Mouse (Mus musculus) MEL (cell line): Measurements from ENCODE around the gene Egfr.

Source experiments
- CTCF ChIP-seq, 3 experiments: IDR thresholded peaks in 2 of 3; conservative IDR thresholded peaks in 1 of 3; 2 replicates each; pipeline ENCODE4 v1.5.1; 2011 to 2012; ENCODE audit warnings: low read length in 3 of 3, low read depth in 2 of 3, mild to moderate bottlenecking in 2 of 3, improper control_type of control experiment in 1 of 3, inconsistent platforms in 1 of 3, mixed read lengths in 1 of 3, moderate library complexity in 1 of 3; ENCODE audit not compliant: control insufficient read depth in 1 of 3, insufficient read depth in 1 of 3, poor library complexity in 1 of 3, severe bottlenecking in 1 of 3
- EP300 ChIP-seq, 2 experiments: IDR thresholded peaks; 2 replicates each; pipeline ENCODE4 v1.6.1; 2011; ENCODE audit warnings: improper control_type of control experiment in 2 of 2, low read length in 2 of 2, low read depth in 1 of 2, mild to moderate bottlenecking in 1 of 2
- MAX ChIP-seq: IDR thresholded peaks from 2 replicates; pipeline ENCODE4 v1.6.1; 2011; ENCODE audit warnings: low read length, improper control_type of control experiment
- NRF1 ChIP-seq: IDR thresholded peaks from 2 replicates; pipeline ENCODE4 v1.6.1; 2014; ENCODE audit warnings: low read depth, mild to moderate bottlenecking, inconsistent platforms, low read length, improper control_type of control experiment, moderate library complexity; ENCODE audit not compliant: poor library complexity, insufficient read depth, severe bottlenecking
- POLR2A ChIP-seq, 2 experiments: IDR thresholded peaks; 2 replicates each; pipeline ENCODE4 v1.6.1; 2011 to 2012; ENCODE audit warnings: low read length in 2 of 2, mild to moderate bottlenecking in 2 of 2, control low read depth in 1 of 2, improper control_type of control experiment in 1 of 2, low read depth in 1 of 2, moderate library complexity in 1 of 2; ENCODE audit not compliant: control insufficient read depth in 1 of 2, insufficient read depth in 1 of 2, poor library complexity in 1 of 2
- TAL1 ChIP-seq: IDR thresholded peaks from 2 replicates; pipeline ENCODE4 v1.6.1; 2012; ENCODE audit warnings: mild to moderate bottlenecking, inconsistent platforms, low read length, moderate library complexity, mixed read lengths
- ZMIZ1 ChIP-seq: IDR thresholded peaks from 2 replicates; pipeline ENCODE4 v1.6.1; 2012; ENCODE audit warnings: low read depth, mild to moderate bottlenecking, inconsistent platforms, low read length, improper control_type of control experiment, moderate library complexity

DNA sequence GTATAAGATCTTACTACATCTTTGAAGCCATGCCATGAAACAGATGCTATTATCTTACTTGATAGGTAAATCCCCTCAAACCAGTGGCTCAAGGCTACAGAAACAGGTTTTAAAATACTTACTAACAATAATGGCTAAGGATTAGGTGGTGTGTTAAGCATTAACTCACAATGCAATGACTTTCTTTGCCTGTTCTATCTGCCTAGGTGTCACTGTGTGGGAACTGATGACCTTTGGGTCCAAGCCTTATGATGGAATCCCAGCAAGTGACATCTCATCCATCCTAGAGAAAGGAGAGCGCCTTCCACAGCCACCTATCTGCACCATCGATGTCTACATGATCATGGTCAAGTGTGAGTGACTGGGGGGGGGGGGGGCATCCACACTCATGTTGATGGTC, 154.5 kb downstream of the Egfr start:
- TF ChIP-seq CTCF (IDR thresholded peaks at IDR 0.05 in 2 of 3, conservative IDR thresholded peaks at IDR 0.05 in 1 of 3; ENCODE audit: control insufficient read depth in 1 of 3, insufficient read depth in 1 of 3, low read depth in 2 of 3, low read length in 3 of 3, poor library complexity in 1 of 3, severe bottlenecking in 1 of 3) (no peak), MAX (no peak), TAL1 (no peak), POLR2A (IDR thresholded peaks at IDR 0.05; ENCODE audit: control insufficient read depth in 1 of 2, insufficient read depth in 1 of 2, low read depth in 1 of 2, low read length in 2 of 2, poor library complexity in 1 of 2) (no peak), EP300 (IDR thresholded peaks at IDR 0.05; ENCODE audit: low read depth in 1 of 2, low read length in 2 of 2) (no peak), ZMIZ1 (no peak), NRF1 (no peak)
